Mouse (Mus musculus) sigmoid colon, adult 10 weeks (tissue): ENCODE data around the gene Hic1. TPM values are rescaled to one million over a fixed set of nuclear protein-coding genes. Genes with fewer than 3 reads are reported as not detected.

Source experiments
- polyA plus RNA-seq: library from polyadenylated mRNA; stranded (reverse); fragments of 350-450 nt; fragmentation: Illumina TruSeq; extraction: RNeasy Lipid Tissue Mini Kit (QIAGEN cat#74804); gene quantifications from one replicate; pipeline ENCODE4 v1.2.3, GENCODE M21; 2014; ENCODE audit warnings: low read depth, low replicate concordance

The Hic1 gene
- 0.28 TPM for polyA plus RNA-seq

GRCm38 (mm10) chr11:75169405-75170080 lies at the start of gene Hic1:
Hic1 (minus strand) TSS chr11:75169519.

GRCm38 (mm10) chr11:75193256-75194071 lies 24.1 kb upstream of the Hic1 start, which contains the start of gene Rtn4rl1:
Rtn4rl1 (plus strand) TSS chr11:75193783.

GRCm38 (mm10) chr11:75190905-75191441 lies 21.7 kb upstream of the Hic1 start, which contains the start of gene Dph1:
Dph1 (minus strand) TSS chr11:75191241.

GRCm38 (mm10) chr11:75178672-75179208 lies 9.4 kb upstream of the Hic1 start, which contains the start of gene Ovca2:
Ovca2 (minus strand) TSS chr11:75178835.

Other genes starting within 250 kb of the Hic1 start
- 16.3 TPM for gene Smg6, start 243.7 kb downstream of the Hic1 start, polyA plus RNA-seq
- gene Srr, start 243.6 kb downstream of the Hic1 start, polyA plus RNA-seq = 50.2 TPM
- gene Ovca2, start 9.3 kb upstream of the Hic1 start, polyA plus RNA-seq = 17.1 TPM
- 1.3 TPM for gene Dph1, start 21.7 kb upstream of the Hic1 start, polyA plus RNA-seq
- gene Rtn4rl1, start 24.3 kb upstream of the Hic1 start, polyA plus RNA-seq = 1.6 TPM
- 25.2 TPM for gene Rpa1, start 178.8 kb upstream of the Hic1 start, polyA plus RNA-seq
- 2.5 TPM for gene Smyd4, start 178.9 kb upstream of the Hic1 start, polyA plus RNA-seq